Mouse (Mus musculus) 3T3-L1 (cell line): ENCODE data around the gene Fkbp11.

Source experiments
- DNase-seq: peaks from one replicate; pipeline ENCODE4 v3.0.0-alpha.2; 2015; ENCODE audit warnings: low read depth, low spot score

Gene Fkbp11

DNA sequence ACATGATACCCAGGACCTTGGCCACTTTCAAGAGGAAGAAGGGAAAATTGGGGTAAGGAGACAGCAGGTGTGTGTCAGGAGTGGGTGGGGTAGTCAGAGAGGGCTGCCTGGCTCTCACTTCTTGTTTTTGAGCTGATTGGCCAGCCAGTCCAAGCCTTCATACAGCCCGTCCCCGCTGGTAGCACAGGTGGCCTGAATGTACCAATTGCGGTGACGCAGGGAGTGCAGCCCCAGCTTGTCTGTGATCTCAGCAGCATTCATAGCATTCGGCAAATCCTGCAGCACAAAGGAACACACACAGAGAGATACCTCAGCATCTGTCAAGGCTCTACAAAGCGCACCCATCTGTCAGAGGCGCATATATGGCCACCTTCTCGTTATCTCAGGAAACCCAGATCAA, 12.2 kb upstream of the Fkbp11 start:
- no peak for DNase-seq

- DNase-seq: no peak
Observed at GRCm38 (mm10) chr15:98738796-98739195, 10.8 kb upstream of the Fkbp11 start.

DNA sequence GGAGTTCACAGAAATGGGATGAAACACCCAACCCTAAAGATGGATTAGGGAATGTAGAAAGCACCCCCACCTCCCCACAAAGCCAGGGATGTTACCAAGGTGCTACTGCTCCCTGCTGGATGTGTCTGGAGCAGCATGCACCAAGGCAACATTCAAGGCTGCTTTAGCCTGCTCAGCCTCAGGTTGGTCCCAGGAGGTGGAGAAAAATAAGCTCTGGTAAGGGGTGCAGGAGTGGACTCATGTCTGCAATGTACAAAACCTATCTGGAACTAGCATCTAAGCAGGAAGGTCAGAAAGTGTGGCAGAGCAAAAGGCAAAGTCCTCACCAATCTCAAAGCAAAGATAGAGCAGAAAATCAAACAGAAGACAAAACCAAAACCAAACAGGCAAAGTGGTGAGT, 9.9 kb upstream of the Fkbp11 start:
- DNase-seq: peak; percentile 39

- DNase-seq: no peak
Observed at GRCm38 (mm10) chr15:98736521-98736920, 8.5 kb upstream of the Fkbp11 start.

DNA sequence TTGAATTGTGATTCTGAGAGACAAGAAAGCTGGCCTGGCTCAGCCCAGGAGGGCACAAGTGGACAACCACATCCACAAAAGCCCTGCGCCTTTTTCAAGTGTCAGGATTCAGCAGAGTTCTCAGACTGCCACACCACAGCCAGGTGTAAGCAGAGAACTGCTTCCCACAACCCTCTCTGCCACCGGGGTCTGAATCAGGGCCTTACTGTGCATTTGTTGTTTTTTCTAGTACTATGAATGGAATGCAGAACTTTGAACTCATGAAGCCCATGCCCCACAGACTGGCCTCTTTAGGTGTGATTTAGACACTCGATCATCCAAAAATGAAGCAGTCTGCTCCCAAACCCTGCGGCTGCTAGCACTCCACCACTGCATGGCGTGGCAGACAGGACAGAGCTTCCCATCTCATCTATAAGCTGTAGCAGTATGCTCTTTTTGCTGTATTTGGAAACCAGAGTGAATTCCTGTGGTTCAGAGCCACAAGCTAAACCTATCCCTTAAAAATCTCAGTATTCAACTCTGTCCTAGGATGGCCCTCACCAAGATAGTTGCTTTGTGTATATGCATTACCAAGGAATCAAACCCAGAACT, 6.1 kb upstream of the Fkbp11 start:
- DNase-seq: no peak

DNA sequence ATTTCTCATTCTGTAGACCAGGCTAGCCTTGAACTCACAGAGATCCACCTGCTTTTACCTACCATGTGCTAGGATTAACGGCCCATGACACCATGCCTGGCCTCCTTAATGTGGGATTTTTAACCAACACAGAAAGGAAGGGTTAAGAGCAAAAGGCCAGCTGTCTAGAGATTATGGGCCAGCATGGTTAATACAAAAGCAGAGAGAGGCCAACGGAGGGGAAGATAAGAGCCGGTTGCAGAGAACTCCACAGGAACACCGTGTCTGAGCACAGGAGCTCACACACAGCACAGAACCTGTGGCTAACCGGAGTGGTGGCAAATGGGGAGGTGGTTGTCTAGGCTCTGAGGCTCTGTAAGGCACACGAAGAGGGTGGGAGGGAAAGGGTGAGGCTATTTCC, 5.4 kb upstream of the Fkbp11 start:
- no peak for DNase-seq

GRCm38 (mm10) chr15:98732006-98732531, 4.1 kb upstream of the Fkbp11 start:
- no peak for DNase-seq

- no peak for DNase-seq
Observed at GRCm38 (mm10) chr15:98730790-98731189, 2.8 kb upstream of the Fkbp11 start.

DNA sequence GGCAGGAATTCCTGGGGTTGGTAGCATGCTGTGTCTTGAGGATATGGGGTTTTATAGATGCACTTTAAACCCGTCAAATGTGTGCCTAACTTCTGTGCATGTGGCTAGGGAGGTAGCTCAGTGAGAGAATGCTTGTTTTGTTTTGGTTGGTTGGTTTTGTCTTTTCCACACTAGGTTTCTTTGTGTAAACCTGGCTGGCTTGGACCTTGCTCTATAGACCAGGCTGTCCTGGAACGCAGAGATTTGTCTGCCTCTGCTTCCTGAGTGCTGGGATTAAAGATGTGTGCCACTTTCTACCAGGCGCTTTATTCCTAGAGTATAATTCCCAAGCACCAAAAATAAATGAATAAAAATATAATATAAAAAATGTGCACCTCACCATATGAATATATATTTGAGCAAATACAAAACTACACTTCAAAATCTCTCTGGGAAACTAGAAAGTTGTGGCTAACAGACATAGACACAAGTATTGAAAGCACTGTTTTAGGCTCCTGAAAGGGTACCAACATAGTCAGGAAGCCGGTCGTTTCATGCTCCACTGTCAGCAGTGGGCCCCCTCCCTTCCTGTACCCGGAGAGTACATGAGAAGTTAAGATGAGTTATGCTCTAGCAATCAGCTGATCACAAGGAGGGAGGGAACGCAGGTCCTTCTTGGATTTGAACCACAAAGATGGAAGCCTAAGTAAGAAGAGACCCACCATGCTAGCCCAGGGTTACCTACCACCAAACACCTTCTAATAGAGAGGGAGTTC, 2.0 kb upstream of the Fkbp11 start:
- no peak for DNase-seq

GRCm38 (mm10) chr15:98728366-98728765, 368 bp upstream of the Fkbp11 start:
- DNase-seq: no peak

DNA sequence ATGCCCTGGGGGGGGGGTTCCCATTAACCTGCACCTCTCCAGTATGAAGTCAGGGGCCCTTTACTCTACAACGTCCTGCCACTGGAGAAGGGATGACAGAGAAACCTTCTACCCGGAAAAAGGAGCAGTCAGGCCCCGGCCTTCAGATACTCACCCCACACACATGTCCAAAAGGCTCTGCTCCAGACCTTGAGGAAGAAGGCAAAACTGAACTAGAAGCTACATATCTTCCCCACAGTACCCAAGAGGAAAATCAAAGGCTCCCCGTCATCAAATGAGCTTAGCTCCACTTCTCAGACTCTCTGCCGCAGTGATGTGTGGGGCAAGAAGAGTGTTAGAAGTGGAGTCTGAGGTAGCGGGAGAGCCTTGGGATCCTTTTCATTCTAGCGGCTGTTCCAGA, 1.3 kb downstream of the Fkbp11 start:
- no peak for DNase-seq

DNA sequence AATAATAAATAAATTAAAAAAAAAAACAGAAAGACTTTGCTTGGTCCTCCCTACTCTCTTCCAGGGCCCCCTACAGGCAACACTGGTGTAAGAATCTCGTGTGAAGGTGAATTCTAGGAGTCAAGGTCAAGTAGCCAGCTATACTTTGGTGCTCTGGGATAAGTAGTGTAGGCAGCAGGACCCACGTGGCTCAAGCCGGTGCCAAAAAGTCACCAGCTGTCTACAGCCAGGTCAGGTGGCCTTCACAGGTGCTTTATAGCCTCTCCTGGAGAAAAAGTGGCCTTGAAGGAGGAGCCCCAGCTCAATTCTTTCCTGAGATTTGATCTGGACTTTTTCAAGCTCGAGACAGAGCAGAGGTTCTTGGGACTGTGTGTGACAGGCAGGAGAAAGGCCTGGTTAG, 1.9 kb downstream of the Fkbp11 start:
- DNase-seq: no peak

- DNase-seq: no peak
Observed at GRCm38 (mm10) chr15:98724441-98724840, 3.6 kb downstream of the Fkbp11 start.

GRCm38 (mm10) chr15:98722854-98723253, 5.1 kb downstream of the Fkbp11 start:
- no peak for DNase-seq

GRCm38 (mm10) chr15:98722191-98722590, 5.8 kb downstream of the Fkbp11 start:
- no peak for DNase-seq

- DNase-seq: no peak
Observed at GRCm38 (mm10) chr15:98717301-98717700, 10.7 kb downstream of the Fkbp11 start.

- peak; percentile 94 for DNase-seq
Observed at GRCm38 (mm10) chr15:98714230-98714652, 13.8 kb downstream of the Fkbp11 start.

- DNase-seq: peak; percentile 73
Observed at GRCm38 (mm10) chr15:98710442-98710841, 17.6 kb downstream of the Fkbp11 start.

GRCm38 (mm10) chr15:98707766-98708372, 20.1 kb downstream of the Fkbp11 start, which contains the start of gene Ccdc65:
Gene Ccdc65 (plus strand): TSS chr15:98708207.
- DNase-seq: peak; percentile 82

DNA sequence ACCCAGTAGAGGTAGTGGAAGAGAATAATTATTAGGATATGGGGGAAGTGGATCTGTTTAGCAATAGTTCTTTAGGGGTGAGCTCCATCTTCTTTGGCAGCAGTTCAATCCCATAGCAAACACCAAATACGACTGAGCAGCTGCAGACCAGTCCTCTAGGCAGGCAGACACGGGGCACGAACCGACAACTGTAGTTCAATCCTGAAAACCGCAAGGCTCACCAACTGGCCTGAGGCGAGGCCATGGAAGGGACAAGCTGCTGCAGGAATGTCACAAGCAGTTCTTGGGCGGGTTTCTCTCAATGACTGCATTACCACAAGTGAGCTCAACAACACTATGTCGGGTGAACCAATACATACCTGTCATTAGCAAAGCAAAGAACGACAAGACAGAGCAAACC, 23.7 kb downstream of the Fkbp11 start:
- no peak for DNase-seq

DNA sequence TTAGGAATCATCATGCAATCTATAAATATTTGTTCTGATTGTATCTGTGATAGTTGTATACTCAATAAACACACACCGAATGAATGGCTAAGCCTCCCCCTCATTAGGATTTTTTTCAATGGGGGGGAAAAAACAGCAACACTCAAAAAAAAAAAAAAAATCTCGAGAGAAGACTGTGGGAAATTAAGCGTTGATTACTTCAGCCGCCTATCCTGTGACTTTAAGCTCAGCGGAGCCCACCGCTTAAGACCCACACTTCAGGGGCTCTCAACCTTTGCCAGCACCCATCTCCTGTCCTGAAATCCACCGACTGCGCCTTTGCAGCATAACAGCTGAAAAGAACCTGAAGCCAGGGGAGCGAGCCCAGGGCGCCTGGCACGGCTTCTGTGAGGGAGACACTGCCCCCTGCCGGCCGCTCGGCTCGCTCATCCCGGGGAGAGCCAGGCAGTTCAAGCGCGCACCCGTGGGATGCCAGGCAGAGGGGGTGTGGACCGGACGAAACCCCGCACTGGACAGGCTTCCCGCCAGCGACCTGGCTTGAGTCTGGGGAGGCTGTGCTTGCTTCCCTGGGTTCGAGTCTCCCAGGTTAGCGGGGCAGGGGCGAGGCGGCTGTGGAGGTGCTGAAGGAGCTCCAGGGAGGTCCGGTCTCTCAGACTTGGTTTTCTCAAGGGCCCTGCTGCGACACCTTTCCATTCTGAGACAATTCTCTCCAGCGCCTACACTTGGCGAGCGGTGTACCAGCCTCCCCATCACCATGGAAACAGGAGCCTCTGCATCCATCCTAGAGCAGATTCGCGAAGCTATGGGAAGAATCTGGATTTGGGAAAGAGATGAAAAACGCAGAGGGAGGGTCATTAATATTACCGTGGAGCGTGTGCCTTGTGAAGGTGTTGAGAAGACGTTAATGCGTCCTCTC, 28.6 kb downstream of the Fkbp11 start:
- peak; percentile 87 for DNase-seq

DNA sequence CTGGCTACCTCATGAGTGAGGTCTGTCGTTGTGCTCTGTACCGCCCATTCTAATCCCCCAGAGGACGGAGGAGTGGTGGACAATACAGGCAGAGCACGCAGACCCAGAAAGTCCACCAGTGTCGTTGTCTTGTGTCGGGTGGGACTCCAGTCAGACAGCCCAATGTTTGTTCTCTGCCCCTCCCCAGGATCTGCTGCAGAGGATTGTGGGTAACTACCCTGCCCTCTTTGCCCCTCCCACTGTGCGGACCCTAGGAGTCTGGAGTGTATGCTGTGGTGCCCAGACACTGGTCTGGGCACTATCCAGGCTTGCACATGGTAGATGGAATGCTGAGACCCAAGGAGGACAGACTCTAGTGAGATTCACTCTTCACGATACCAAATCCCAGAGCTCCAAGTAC, 31.8 kb downstream of the Fkbp11 start:
- DNase-seq: no peak
